Mouse (Mus musculus) heart, embryonic 12.5 days (tissue): Measurements from ENCODE around the gene Tarsl2. TPM values are rescaled to one million over a fixed set of nuclear protein-coding genes. Genes with fewer than 3 reads are reported as not detected.

Experiments
- ATAC-seq: fragments of 200-750 bp; cut with Nextera tagmentation; 2 replicates; pipeline ENCODE4 v1.8.0; 2017; ENCODE audit warnings: moderate TSS enrichment, moderate library complexity; ENCODE audit not compliant: insufficient number of reproducible peaks, low FRiP score
- H3K27ac ChIP-seq: fragments of 300-500 bp; sonication (generic); 2 replicates; pipeline ENCODE4 v1.5.1; 2016; ENCODE audit warnings: mild to moderate bottlenecking, moderate library complexity; ENCODE audit not compliant: poor library complexity, severe bottlenecking
- H3K27me3 ChIP-seq: fragments of 300-500 bp; sonication (generic); replicated peaks from 2 replicates; pipeline ENCODE4 v1.6.1; 2016; ENCODE audit warnings: mild to moderate bottlenecking, moderate library complexity
- H3K36me3 ChIP-seq: fragments of 300-500 bp; sonication (generic); 2 replicates; pipeline ENCODE4 v1.6.1; 2016; ENCODE audit warnings: mild to moderate bottlenecking, moderate library complexity
- H3K4me1 ChIP-seq: fragments of 300-500 bp; sonication (generic); replicated peaks from 2 replicates; pipeline ENCODE4 v1.6.1; 2016; ENCODE audit warnings: mild to moderate bottlenecking
- H3K4me2 ChIP-seq: fragments of 300-500 bp; sonication (generic); 2 replicates; pipeline ENCODE4 v1.6.1; 2016; ENCODE audit warnings: mild to moderate bottlenecking, moderate library complexity
- H3K4me3 ChIP-seq: fragments of 300-500 bp; sonication (generic); 2 replicates; pipeline ENCODE4 v1.5.1; 2016; ENCODE audit warnings: mild to moderate bottlenecking
- H3K9ac ChIP-seq: fragments of 300-500 bp; sonication (generic); 2 replicates; pipeline ENCODE4 v1.6.1; 2016; ENCODE audit warnings: mild to moderate bottlenecking, moderate library complexity
- H3K9me3 ChIP-seq: fragments of 300-500 bp; sonication (generic); replicated peaks from 2 replicates; pipeline ENCODE4 v1.6.1; 2016; ENCODE audit warnings: mild to moderate bottlenecking, moderate library complexity
- WGBS: fragments of 180-500 bp; shearing (Covaris S2); methylation state at CpG from one replicate; pipeline ENCODE4 v1.1.7; 2016; 5-methylcytosine and 5-hydroxymethylcytosine counted together
- polyA plus RNA-seq: library from polyadenylated mRNA; unstranded; fragments of >200 nt; fragmentation: Nextera tagmentation; extraction: Ambion mirVana; gene quantifications from 2 replicates; pipeline ENCODE4 v1.2.1, GENCODE M21; 2016

Tarsl2 gene
- polyA plus RNA-seq, 1 experiment from 2014 or later, result 22.1 TPM

- Histone ChIP-seq H3K36me3 (no peaks in the 10 kb centered on the region), H3K4me2 (no peak overlapping the region), H3K9ac (no peak overlapping the region), H3K4me3 (no peak overlapping the region), H3K4me1 (peaks cover 5% of the 10 kb centered on the region; the same call in 1 of the 2 replicates), H3K9me3 (no peaks in the 10 kb centered on the region), H3K27me3 (no peaks in the 10 kb centered on the region), H3K27ac (no peak overlapping the region)
- ATAC-seq, result no peak
- WGBS, result 92% methylated on average over 1 of the region's 1 CpGs
These were observed 14.9 kb upstream of the Tarsl2 start for GRCm38 (mm10) chr7:65629846-65630245.

- Histone ChIP-seq H3K36me3 (no peaks in the 10 kb centered on the region), H3K4me3 (no peak overlapping the region), H3K27ac (no peak overlapping the region), H3K27me3 (0 out of 2 replicates have a peak, but pooled peaks cover 4% of the 10 kb centered on the region), H3K4me2 (no peak overlapping the region), H3K9me3 (no peaks in the 10 kb centered on the region), H3K9ac (no peak overlapping the region), H3K4me1 (peaks cover 5% of the 10 kb centered on the region; the same call in 1 of the 2 replicates)
- ATAC-seq, result no peak
- 47% methylated on average over 5 of the region's 5 CpGs for WGBS
These were observed 14.0 kb upstream of the Tarsl2 start for GRCm38 (mm10) chr7:65630661-65631060.

GRCm38 (mm10) chr7:65635831-65636230 is 8.9 kb upstream of the Tarsl2 start:
- Histone ChIP-seq H3K36me3 (no peaks in the 10 kb centered on the region), H3K9ac (no peak overlapping the region), H3K4me3 (no peak overlapping the region), H3K4me1 (peaks cover 10% of the 10 kb centered on the region), H3K27ac (no peak overlapping the region), H3K9me3 (no peaks in the 10 kb centered on the region), H3K27me3 (peaks cover 6% of the 10 kb centered on the region; the same call in 1 of the 2 replicates), H3K4me2 (no peak overlapping the region)
- no peak for ATAC-seq
- 89% methylated on average over 6 of the region's 6 CpGs for WGBS

- Histone ChIP-seq H3K4me3 (no peak overlapping the region), H3K36me3 (no peaks in the 10 kb centered on the region), H3K9ac (no peak overlapping the region), H3K9me3 (no peaks in the 10 kb centered on the region), H3K4me2 (no peak overlapping the region), H3K27me3 (peaks cover 6% of the 10 kb centered on the region; the same call in 1 of the 2 replicates), H3K4me1 (peaks cover 10% of the 10 kb centered on the region), H3K27ac (no peak overlapping the region)
- WGBS, result 65% methylated on average over 7 of the region's 7 CpGs
- ATAC-seq, result no peak
These were observed 8.3 kb upstream of the Tarsl2 start for GRCm38 (mm10) chr7:65636356-65636880.

- Histone ChIP-seq H3K9ac (no peak overlapping the region), H3K36me3 (no peaks in the 10 kb centered on the region), H3K4me1 (peaks cover 10% of the 10 kb centered on the region), H3K4me3 (no peak overlapping the region), H3K9me3 (no peaks in the 10 kb centered on the region), H3K27me3 (peaks cover 15% of the 10 kb centered on the region; the same call in 1 of the 2 replicates), H3K4me2 (no peak overlapping the region), H3K27ac (no peak overlapping the region)
- no peak for ATAC-seq
- 73% methylated on average over 7 of the region's 7 CpGs for WGBS
These were observed 6.4 kb upstream of the Tarsl2 start for GRCm38 (mm10) chr7:65638170-65638770.

- WGBS, result 38% methylated on average over 6 of the region's 6 CpGs
These were observed 4.8 kb upstream of the Tarsl2 start for GRCm38 (mm10) chr7:65639821-65640382.

GRCm38 (mm10) chr7:65640672-65641071 is 4.0 kb upstream of the Tarsl2 start:
- H3K4me3 ChIP-seq, result no peak overlapping the region
- no peak overlapping the region for H3K9ac ChIP-seq
- no peak overlapping the region for H3K27ac ChIP-seq
- H3K4me2 ChIP-seq, result no peak overlapping the region
- 39% methylated on average over 6 of the region's 6 CpGs for WGBS
- ATAC-seq, result no peak
- H3K27me3 ChIP-seq, result peaks cover 16% of the 10 kb centered on the region; the same call in 1 of the 2 replicates
- H3K9me3 ChIP-seq, result no peaks in the 10 kb centered on the region
- peaks cover 20% of the 10 kb centered on the region for H3K4me1 ChIP-seq
- no peaks in the 10 kb centered on the region for H3K36me3 ChIP-seq

More at GRCm38 (mm10) chr7:65639821-65640382, 4.8 kb upstream of the Tarsl2 start:
- H3K27ac ChIP-seq, result no peak overlapping the region
- H3K4me2 ChIP-seq, result no peak overlapping the region
- ATAC-seq, result no peak
- no peak overlapping the region for H3K9ac ChIP-seq
- no peaks in the 10 kb centered on the region for H3K36me3 ChIP-seq
- peaks cover 19% of the 10 kb centered on the region; the same call in 1 of the 2 replicates for H3K27me3 ChIP-seq
- peaks cover 20% of the 10 kb centered on the region for H3K4me1 ChIP-seq
- no peak overlapping the region for H3K4me3 ChIP-seq
- H3K9me3 ChIP-seq, result no peaks in the 10 kb centered on the region

GRCm38 (mm10) chr7:65642371-65643304 is 2.1 kb upstream of the Tarsl2 start:
- H3K27me3 ChIP-seq, result peaks cover 13% of the 10 kb centered on the region; the same call in 1 of the 2 replicates
- no peak for ATAC-seq
- WGBS, result 76% methylated on average over 6 of the region's 6 CpGs

GRCm38 (mm10) chr7:65643861-65644421 is 757 bp upstream of the Tarsl2 start:
- no peak overlapping the region for H3K9ac ChIP-seq
- peaks cover 20% of the 10 kb centered on the region for H3K36me3 ChIP-seq
- peaks cover 23% of the 10 kb centered on the region for H3K4me1 ChIP-seq
- H3K4me3 ChIP-seq, result peak overlapping the region; percentile 85
- H3K27ac ChIP-seq, result no peak overlapping the region
- H3K27me3 ChIP-seq, result peaks cover 13% of the 10 kb centered on the region; the same call in 1 of the 2 replicates
- no peaks in the 10 kb centered on the region for H3K9me3 ChIP-seq
- ATAC-seq, result no peak
- peak overlapping the region; percentile 89 for H3K4me2 ChIP-seq
- 34% methylated on average over 6 of the region's 6 CpGs for WGBS

More at GRCm38 (mm10) chr7:65642371-65643304, 2.1 kb upstream of the Tarsl2 start:
- Histone ChIP-seq H3K4me3 (no peak overlapping the region), H3K4me1 (peaks cover 23% of the 10 kb centered on the region), H3K4me2 (no peak overlapping the region), H3K36me3 (peaks cover 10% of the 10 kb centered on the region), H3K27ac (no peak overlapping the region), H3K9me3 (no peaks in the 10 kb centered on the region), H3K9ac (no peak overlapping the region)

- no peak for ATAC-seq
- H3K27ac ChIP-seq, result no peak overlapping the region
- H3K36me3 ChIP-seq, result peaks cover 36% of the 10 kb centered on the region
- H3K9me3 ChIP-seq, result peaks cover 6% of the 10 kb centered on the region
- 84% methylated on average over 8 of the region's 8 CpGs for WGBS
- peak overlapping the region; percentile 29 for H3K4me2 ChIP-seq
- peaks cover 13% of the 10 kb centered on the region; the same call in 1 of the 2 replicates for H3K4me1 ChIP-seq
- no peak overlapping the region for H3K4me3 ChIP-seq
- H3K27me3 ChIP-seq, result peaks cover 13% of the 10 kb centered on the region; the same call in 1 of the 2 replicates
- H3K9ac ChIP-seq, result no peak overlapping the region
These were observed 1.3 kb downstream of the Tarsl2 start for GRCm38 (mm10) chr7:65645996-65646395.
